Mouse (Mus musculus): ENCODE results near the gene Vsig10. TPM values are rescaled to one million over a fixed set of nuclear protein-coding genes. Genes with fewer than 3 reads are reported as not detected.
"Not testable (repeated sequence)": the region's sequence is repeated elsewhere in the genome, so short reads cannot be mapped to it uniquely, and the experiment has no call there.

Vsig10 gene
- polyA plus RNA-seq, 1 experiment from 2014 or later: 9.0 TPM

DNA sequence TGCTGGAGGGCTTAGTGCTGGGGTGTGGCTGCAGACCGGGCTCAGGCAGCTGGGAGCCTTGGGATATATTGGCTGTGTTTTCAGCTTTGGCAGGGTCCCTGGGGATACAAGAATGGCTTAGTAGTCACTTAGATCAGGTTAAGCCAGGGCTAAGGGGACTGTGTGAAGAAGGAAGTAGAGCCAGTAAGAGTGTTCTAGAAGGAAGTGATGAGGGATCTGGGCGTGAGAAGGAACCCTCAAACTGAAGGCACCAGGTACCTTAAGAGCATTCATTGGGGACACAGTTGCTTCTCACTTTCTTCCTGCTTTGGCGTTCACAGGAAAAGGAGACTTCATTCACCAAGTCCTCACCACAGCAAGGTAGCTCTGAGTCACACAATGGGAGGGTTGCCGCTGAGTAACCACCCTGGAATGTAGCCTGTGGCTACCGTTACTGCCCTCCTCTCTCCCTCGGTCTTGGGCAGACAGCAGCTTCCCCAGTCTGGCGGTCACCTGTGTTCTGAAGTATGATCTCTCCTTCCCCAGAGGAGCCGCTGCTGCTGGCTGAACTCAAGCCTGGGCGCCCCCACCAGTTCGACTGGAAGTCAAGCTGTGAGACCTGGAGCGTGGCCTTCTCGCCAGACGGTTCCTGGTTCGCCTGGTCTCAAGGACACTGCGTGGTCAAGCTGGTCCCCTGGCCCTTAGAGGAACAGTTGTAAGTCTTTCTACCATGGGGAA is 44.3 kb downstream of the Vsig10 start:
- Histone ChIP-seq H3K36me3 (peaks cover 47% of the 10 kb centered on the region), H3K4me3 (no peak overlapping the region), H3K27me3 (replicated peaks) (no peaks in the 10 kb centered on the region), H3K4me2 (peak overlapping the region; percentile 32), H3K4me1 (replicated peaks) (peaks cover 61% of the 10 kb centered on the region), H3K9me3 (replicated peaks) (no peaks in the 10 kb centered on the region), H3K9ac (peak overlapping the region; percentile 29; the same call in 1 of the 2 replicates), H3K27ac (ENCODE audit: poor library complexity, severe bottlenecking) (peak overlapping the region; percentile 53; the same call in 1 of the 2 replicates)
- no peak for ATAC-seq (ENCODE audit: insufficient number of reproducible peaks, low FRiP score)
- 38% methylated on average over 15 of the region's 15 CpGs for WGBS

- Histone ChIP-seq H3K4me1 (replicated peaks) (peaks cover 47% of the 10 kb centered on the region), H3K9ac (no peak overlapping the region), H3K4me2 (no peak overlapping the region), H3K36me3 (peaks cover 63% of the 10 kb centered on the region), H3K27me3 (replicated peaks) (no peaks in the 10 kb centered on the region), H3K4me3 (no peak overlapping the region), H3K27ac (ENCODE audit: poor library complexity, severe bottlenecking) (no peak overlapping the region), H3K9me3 (replicated peaks) (no peaks in the 10 kb centered on the region)
- 74% methylated on average over 3 of the region's 3 CpGs for WGBS
- no peak for ATAC-seq (ENCODE audit: insufficient number of reproducible peaks, low FRiP score)
Measured at GRCm38 (mm10) chr5:117364821-117365220, 45.9 kb downstream of the Vsig10 start.

DNA sequence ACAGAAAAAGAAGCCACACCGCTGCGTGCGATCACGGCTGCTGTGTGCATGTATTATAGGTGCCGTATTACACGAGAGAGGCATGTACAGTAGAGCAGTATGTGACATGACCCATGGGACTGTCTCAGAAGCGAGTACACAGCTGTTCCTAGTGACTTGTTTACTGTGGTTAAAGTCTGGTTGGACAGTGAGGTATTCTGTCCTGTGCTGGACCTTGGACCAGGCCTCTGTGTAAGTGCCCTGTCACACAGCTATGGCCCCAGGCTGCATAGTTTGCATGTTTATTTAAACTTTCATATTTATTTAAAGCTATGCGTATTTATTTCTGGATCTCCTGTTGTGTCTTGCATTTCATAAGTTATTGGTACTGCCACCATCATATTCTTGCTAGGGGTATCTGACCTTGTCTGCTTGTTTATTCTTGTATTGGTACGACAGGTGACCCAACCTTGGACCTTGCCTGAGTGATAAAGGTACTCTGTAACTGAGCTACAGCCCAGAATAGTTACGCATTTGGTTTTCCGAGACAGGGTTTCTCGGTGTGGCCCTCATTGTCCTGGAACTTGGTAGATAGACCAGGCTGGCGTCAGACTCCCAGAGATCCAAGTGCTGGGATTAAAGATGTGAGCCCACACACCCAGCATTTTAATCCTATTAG is 47.1 kb downstream of the Vsig10 start:
- no peak for ATAC-seq (ENCODE audit: insufficient number of reproducible peaks, low FRiP score)
- Histone ChIP-seq H3K27ac (ENCODE audit: poor library complexity, severe bottlenecking) (no peak overlapping the region), H3K36me3 (peaks cover 75% of the 10 kb centered on the region), H3K27me3 (replicated peaks) (no peaks in the 10 kb centered on the region), H3K9me3 (replicated peaks) (no peaks in the 10 kb centered on the region), H3K9ac (no peak overlapping the region), H3K4me2 (no peak overlapping the region), H3K4me3 (no peak overlapping the region), H3K4me1 (replicated peaks) (peaks cover 35% of the 10 kb centered on the region)
- WGBS: 88% methylated on average over 13 of the region's 13 CpGs

- WGBS: 58% methylated on average over 8 of the region's 8 CpGs
- no peaks in the 10 kb centered on the region for H3K9me3 ChIP-seq (replicated peaks)
- H3K4me3 ChIP-seq: no peak overlapping the region
- no peak for ATAC-seq (ENCODE audit: insufficient number of reproducible peaks, low FRiP score)
- no peaks in the 10 kb centered on the region for H3K27me3 ChIP-seq (replicated peaks)
- peaks cover 87% of the 10 kb centered on the region for H3K36me3 ChIP-seq
- H3K4me2 ChIP-seq: no peak overlapping the region
- H3K9ac ChIP-seq: no peak overlapping the region
- no peak overlapping the region for H3K27ac ChIP-seq (ENCODE audit: poor library complexity, severe bottlenecking)
- peaks cover 24% of the 10 kb centered on the region for H3K4me1 ChIP-seq (replicated peaks)
Measured at GRCm38 (mm10) chr5:117367206-117367605, 48.3 kb downstream of the Vsig10 start.

- Histone ChIP-seq H3K27me3 (replicated peaks) (no peaks in the 10 kb centered on the region), H3K27ac (ENCODE audit: poor library complexity, severe bottlenecking) (no peak overlapping the region), H3K9me3 (replicated peaks) (no peaks in the 10 kb centered on the region), H3K9ac (no peak overlapping the region), H3K4me2 (no peak overlapping the region), H3K4me1 (replicated peaks) (no peaks in the 10 kb centered on the region; the same call in 1 of the 2 replicates), H3K36me3 (peaks cover 99% of the 10 kb centered on the region), H3K4me3 (no peak overlapping the region)
- 85% methylated on average over 10 of the region's 10 CpGs for WGBS
- no peak for ATAC-seq (ENCODE audit: insufficient number of reproducible peaks, low FRiP score)
Measured at GRCm38 (mm10) chr5:117370592-117370991, 51.7 kb downstream of the Vsig10 start.

- Histone ChIP-seq H3K27ac (ENCODE audit: poor library complexity, severe bottlenecking) (no peak overlapping the region), H3K36me3 (peaks cover 98% of the 10 kb centered on the region), H3K9me3 (replicated peaks) (no peaks in the 10 kb centered on the region), H3K4me1 (replicated peaks) (no peaks in the 10 kb centered on the region), H3K27me3 (replicated peaks) (no peaks in the 10 kb centered on the region), H3K4me3 (no peak overlapping the region), H3K4me2 (no peak overlapping the region), H3K9ac (no peak overlapping the region)
- 90% methylated on average over 9 of the region's 9 CpGs for WGBS
- no peak for ATAC-seq (ENCODE audit: insufficient number of reproducible peaks, low FRiP score)
Measured at GRCm38 (mm10) chr5:117373418-117373817, 54.5 kb downstream of the Vsig10 start.

DNA sequence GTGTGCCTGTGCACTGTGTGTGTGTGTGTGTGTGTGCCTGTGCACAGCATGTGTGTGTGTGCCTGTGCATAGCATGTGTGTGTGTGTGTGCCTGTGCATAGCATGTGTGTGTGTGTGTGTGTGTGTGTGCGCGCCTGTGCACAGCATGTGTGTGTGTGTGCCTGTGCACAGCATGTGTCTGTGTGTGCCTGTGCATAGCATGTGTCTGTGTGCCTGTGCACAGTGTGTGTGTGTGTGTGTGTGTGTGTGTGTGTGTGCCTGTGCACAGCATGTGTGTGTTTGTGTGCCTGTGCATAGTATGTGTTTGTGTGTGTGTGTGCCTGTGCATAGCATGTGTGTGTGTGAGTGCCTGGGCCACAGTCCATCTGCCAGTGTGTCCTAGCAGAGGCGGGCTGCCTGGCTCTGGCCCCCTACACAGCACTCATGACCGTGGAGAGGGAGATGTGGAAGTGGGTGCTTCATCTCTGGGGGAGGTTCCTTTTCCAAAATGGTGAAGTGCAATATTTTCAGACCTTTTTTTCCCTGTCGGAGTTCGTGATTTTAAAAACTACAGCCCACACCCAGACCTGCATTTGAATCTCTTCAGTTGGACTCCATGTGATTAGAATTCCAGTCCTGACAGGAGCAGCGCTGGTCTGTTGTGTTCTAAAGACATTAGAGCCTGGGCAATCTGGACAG is 55.6 kb downstream of the Vsig10 start:
- no peaks in the 10 kb centered on the region for H3K27me3 ChIP-seq (replicated peaks)
- H3K4me2 ChIP-seq: no peak overlapping the region
- no peaks in the 10 kb centered on the region for H3K9me3 ChIP-seq (replicated peaks)
- no peak overlapping the region for H3K9ac ChIP-seq
- H3K36me3 ChIP-seq: peaks cover 98% of the 10 kb centered on the region
- no peak overlapping the region for H3K27ac ChIP-seq (ENCODE audit: poor library complexity, severe bottlenecking)
- H3K4me1 ChIP-seq (replicated peaks): no peaks in the 10 kb centered on the region
- no peak for ATAC-seq (ENCODE audit: insufficient number of reproducible peaks, low FRiP score)
- 87% methylated on average over 7 of the region's 7 CpGs for WGBS
- H3K4me3 ChIP-seq: no peak overlapping the region

GRCm38 (mm10) chr5:117376331-117376761 is 57.5 kb downstream of the Vsig10 start:
- Histone ChIP-seq H3K4me2 (no peak overlapping the region), H3K27ac (ENCODE audit: poor library complexity, severe bottlenecking) (no peak overlapping the region), H3K4me1 (replicated peaks) (peaks cover under 1% of the 10 kb centered on the region), H3K9me3 (replicated peaks) (no peaks in the 10 kb centered on the region), H3K4me3 (no peak overlapping the region), H3K27me3 (replicated peaks) (no peaks in the 10 kb centered on the region), H3K9ac (no peak overlapping the region), H3K36me3 (peaks cover 97% of the 10 kb centered on the region)
- WGBS: 77% methylated on average over 11 of the region's 11 CpGs
- no peak for ATAC-seq (ENCODE audit: insufficient number of reproducible peaks, low FRiP score)

DNA sequence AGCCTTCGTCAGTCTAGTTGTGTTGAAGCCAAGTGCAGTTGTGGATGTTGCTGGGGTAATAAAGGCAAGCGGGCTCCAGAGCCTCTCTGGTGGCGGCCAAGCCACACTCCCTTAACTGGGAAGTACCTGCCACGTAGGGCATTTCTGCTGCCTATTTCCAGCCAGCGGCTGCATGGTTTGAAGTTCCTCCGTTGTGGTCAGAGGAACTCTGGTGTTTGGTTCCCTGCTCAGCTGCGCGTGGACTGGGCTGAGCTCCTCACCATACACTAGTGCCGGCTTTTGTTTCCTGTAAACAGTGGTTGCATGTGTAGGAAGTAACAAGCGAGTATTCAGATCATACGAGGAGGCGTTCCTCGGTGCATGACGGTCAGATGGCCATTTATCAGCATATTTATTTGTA is 58.8 kb downstream of the Vsig10 start:
- WGBS: 91% methylated on average over 14 of the region's 14 CpGs
- not testable (repeated sequence) for H3K9ac ChIP-seq

DNA sequence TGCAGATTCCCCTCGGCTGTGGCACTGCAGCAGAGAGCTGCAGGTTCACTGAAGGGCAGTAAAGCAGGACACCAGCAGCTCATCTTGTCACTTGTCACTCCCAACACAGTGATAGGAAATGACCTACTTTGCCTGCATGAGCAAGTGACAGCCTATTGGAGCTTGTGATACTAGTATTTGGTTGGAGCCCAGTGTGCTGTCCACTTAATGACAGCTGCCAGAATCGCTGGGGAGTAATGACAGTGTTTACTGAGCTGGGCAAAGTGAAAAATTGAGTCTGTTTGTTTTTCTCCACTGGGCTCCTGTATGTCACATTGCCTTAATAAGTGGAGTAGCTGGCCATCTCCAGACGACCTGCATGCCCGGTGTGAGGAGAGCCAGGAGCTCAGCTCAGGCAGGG is 61.3 kb downstream of the Vsig10 start:
- H3K9me3 ChIP-seq (replicated peaks): no peaks in the 10 kb centered on the region
- no peak overlapping the region for H3K4me2 ChIP-seq
- no peak overlapping the region for H3K4me3 ChIP-seq
- no peaks in the 10 kb centered on the region for H3K27me3 ChIP-seq (replicated peaks)
- no peak for ATAC-seq (ENCODE audit: insufficient number of reproducible peaks, low FRiP score)
- no peak overlapping the region for H3K27ac ChIP-seq (ENCODE audit: poor library complexity, severe bottlenecking)
- H3K9ac ChIP-seq: no peak overlapping the region
- peaks cover 97% of the 10 kb centered on the region for H3K36me3 ChIP-seq
- H3K4me1 ChIP-seq (replicated peaks): peaks cover 20% of the 10 kb centered on the region
- WGBS: 63% methylated on average over 4 of the region's 4 CpGs

More for the DNA sequence above, 58.8 kb downstream of the Vsig10 start:
- not testable (repeated sequence) for H3K9me3 ChIP-seq (replicated peaks); H3K27ac ChIP-seq (ENCODE audit: poor library complexity, severe bottlenecking); H3K27me3 ChIP-seq (replicated peaks); H3K4me3 ChIP-seq; H3K4me2 ChIP-seq; ATAC-seq (ENCODE audit: insufficient number of reproducible peaks, low FRiP score)
- H3K4me1 ChIP-seq (replicated peaks): peaks cover 14% of the 10 kb centered on the region
- peaks cover 97% of the 10 kb centered on the region for H3K36me3 ChIP-seq

DNA sequence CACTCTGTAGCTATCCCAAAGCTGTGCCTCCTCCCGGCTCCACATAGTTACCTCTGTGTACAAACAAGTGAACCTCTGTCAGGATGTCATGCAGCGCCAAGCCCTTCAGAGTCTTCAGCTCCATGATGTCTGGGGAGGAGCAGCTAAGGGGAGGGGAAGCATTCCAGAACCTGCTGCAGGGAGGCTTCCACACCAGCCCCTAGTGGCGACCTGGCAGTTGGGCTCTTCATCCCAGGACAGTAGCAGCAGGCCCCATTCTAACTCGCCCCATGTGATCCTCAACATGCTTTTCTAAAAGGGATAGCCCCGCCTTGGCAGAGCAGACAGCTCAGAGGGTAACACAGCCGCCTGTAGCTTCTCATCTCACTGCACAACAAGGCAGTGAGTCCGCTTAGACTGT is 62.9 kb downstream of the Vsig10 start:
- peaks cover 20% of the 10 kb centered on the region for H3K4me1 ChIP-seq (replicated peaks)
- no peak overlapping the region for H3K4me3 ChIP-seq
- H3K27ac ChIP-seq (ENCODE audit: poor library complexity, severe bottlenecking): no peak overlapping the region
- H3K36me3 ChIP-seq: peaks cover 90% of the 10 kb centered on the region
- WGBS: 64% methylated on average over 7 of the region's 7 CpGs
- H3K27me3 ChIP-seq (replicated peaks): no peaks in the 10 kb centered on the region
- peak overlapping the region; percentile 22; the same call in 1 of the 2 replicates for H3K9ac ChIP-seq
- H3K4me2 ChIP-seq: no peak overlapping the region
- H3K9me3 ChIP-seq (replicated peaks): no peaks in the 10 kb centered on the region
- no peak for ATAC-seq (ENCODE audit: insufficient number of reproducible peaks, low FRiP score)
